ENCODE assay signal across 7 mouse cellular contexts in genomic region chr7:137313183-137313903, GRCm38 (mm10). TPM values are rescaled to one million over a fixed set of nuclear protein-coding genes. Genes with fewer than 3 reads are reported as not detected.
DNase-seq lines count a peak whose midpoint lies in the region; ATAC-seq and TF ChIP-seq lines count a peak whose summit lies in the region.

No protein-coding gene starts in this region.

- H3K36me3 ChIP-seq in hindbrain, embryonic 14.5 days (replicated peaks; ENCODE audit: control insufficient read depth, insufficient read depth): peaks cover 4% of the 10 kb centered on the region
- peaks cover 6% of the 10 kb centered on the region; the same call in 1 of the 2 replicates for H3K36me3 ChIP-seq in midbrain, embryonic 12.5 days

- H3K4me2 ChIP-seq in hindbrain, embryonic 14.5 days (replicated peaks): peak overlapping the region; percentile 64
- H3K4me2 ChIP-seq in midbrain, embryonic 12.5 days (replicated peaks): peak overlapping the region; percentile 70

- TF ChIP-seq POLR2A in embryonic fibroblast, embryonic 13.5 days (IDR thresholded peaks at IDR 0.05; ENCODE audit: low read depth, low read length): no peak

- peak; percentile 53 for DNase-seq in 3T3-L1 (ENCODE audit: low read depth, low spot score)
- peak; percentile 31 to 39 for DNase-seq in B cell, adult 2 months
- DNase-seq in hindbrain, embryonic 14.5 days (ENCODE audit: low spot score): peak; percentile 40
- DNase-seq in layer of hippocampus, postnatal 36 days: no peak
- DNase-seq in right cerebral cortex, postnatal 4 days: no peak

- H3K4me1 ChIP-seq in embryonic fibroblast, embryonic 13.5 days (ENCODE audit: control insufficient read depth, insufficient read depth, low read length): no peaks in the 10 kb centered on the region
- H3K4me1 ChIP-seq in hindbrain, embryonic 14.5 days (replicated peaks; ENCODE audit: control insufficient read depth, insufficient read depth, low read length): peaks cover 39% of the 10 kb centered on the region
- H3K4me1 ChIP-seq in midbrain, embryonic 12.5 days: peaks cover 70% of the 10 kb centered on the region

- TF ChIP-seq CTCF in embryonic fibroblast, embryonic 13.5 days (IDR thresholded peaks at IDR 0.05; ENCODE audit: borderline replicate concordance, insufficient read depth, low read length): no peak

- peaks cover 16% of the 10 kb centered on the region for H3K27me3 ChIP-seq in hindbrain, embryonic 14.5 days (ENCODE audit: control insufficient read depth, insufficient read depth, low read length)
- H3K27me3 ChIP-seq in midbrain, embryonic 12.5 days: peaks cover 66% of the 10 kb centered on the region

- under 1% methylated on average over 64 of the region's 79 CpGs for WGBS in hindbrain, embryonic 14.5 days
- under 1% methylated on average over 69 of the region's 79 CpGs for WGBS in midbrain, embryonic 12.5 days

- no peak overlapping the region for H3K27ac ChIP-seq in embryonic fibroblast, embryonic 13.5 days (ENCODE audit: insufficient read depth, low read length)
- H3K27ac ChIP-seq in hindbrain, embryonic 14.5 days: peak overlapping the region; percentile 98
- H3K27ac ChIP-seq in midbrain, embryonic 12.5 days (replicated peaks): peak overlapping the region; percentile 98

- peak overlapping the region; percentile 96 for H3K9ac ChIP-seq in hindbrain, embryonic 14.5 days
- peak overlapping the region; percentile 94 for H3K9ac ChIP-seq in midbrain, embryonic 12.5 days (replicated peaks)

- H3K9me3 ChIP-seq in hindbrain, embryonic 14.5 days (ENCODE audit: control insufficient read depth, low read length): no peaks in the 10 kb centered on the region
- H3K9me3 ChIP-seq in midbrain, embryonic 12.5 days: no peaks in the 10 kb centered on the region

- peak overlapping the region; percentile 67 for H3K4me3 ChIP-seq in embryonic fibroblast, embryonic 13.5 days (ENCODE audit: insufficient read depth, low read length)
- H3K4me3 ChIP-seq in hindbrain, embryonic 14.5 days (replicated peaks; ENCODE audit: low read length): peak overlapping the region; percentile 61
- H3K4me3 ChIP-seq in midbrain, embryonic 12.5 days: peak overlapping the region; percentile 86

- ATAC-seq in hindbrain, embryonic 14.5 days (ENCODE audit: low FRiP score): no peak
- no peak for ATAC-seq in midbrain, embryonic 12.5 days (ENCODE audit: low FRiP score, low read depth)

RNA-seq across cellular contexts. Expression of gene Ebf3, which starts 0.9 kb away (rescaled TPM):
- polyA plus RNA-seq in embryonic fibroblast, embryonic 13.5 days (2011; ENCODE audit: insufficient read length, low read depth, missing spikeins): 12.9 and 17.0 TPM in 2 replicates
- 26.9 and 32.8 TPM in 2 replicates for polyA plus RNA-seq in hindbrain, embryonic 14.5 days (2014; fragmentation: Nextera tagmentation; extraction: Ambion mirVana)
- 23.3 and 24.9 TPM in 2 replicates for polyA plus RNA-seq in midbrain, embryonic 12.5 days (2016; fragmentation: Nextera tagmentation; extraction: Ambion mirVana)
- under 1 TPM; 0.38 to 0.60 TPM for total RNA-seq in layer of hippocampus, postnatal 36 days (2021)

Comparison
In these comparisons a context has a peak if more than half of its experiments do, and no peak if none do; other contexts are left out.
1. DNase-seq: peak in 3T3-L1 (single experiment), B cell, adult 2 months (2 of 2) and hindbrain, embryonic 14.5 days (single experiment); none in layer of hippocampus, postnatal 36 days (0 of 2) and right cerebral cortex, postnatal 4 days (single experiment).
2. Peak in every context shown above with its lines, with median percentiles within 50 percentile points of each other: H3K4me3 ChIP-seq.